Mouse (Mus musculus): Measurements from ENCODE around the gene Stambpl1. TPM values are rescaled to one million over a fixed set of nuclear protein-coding genes. Genes with fewer than 3 reads are reported as not detected.

The Stambpl1 gene
- polyA plus RNA-seq, 1 experiment from 2014 or later = 7.5 TPM

DNA sequence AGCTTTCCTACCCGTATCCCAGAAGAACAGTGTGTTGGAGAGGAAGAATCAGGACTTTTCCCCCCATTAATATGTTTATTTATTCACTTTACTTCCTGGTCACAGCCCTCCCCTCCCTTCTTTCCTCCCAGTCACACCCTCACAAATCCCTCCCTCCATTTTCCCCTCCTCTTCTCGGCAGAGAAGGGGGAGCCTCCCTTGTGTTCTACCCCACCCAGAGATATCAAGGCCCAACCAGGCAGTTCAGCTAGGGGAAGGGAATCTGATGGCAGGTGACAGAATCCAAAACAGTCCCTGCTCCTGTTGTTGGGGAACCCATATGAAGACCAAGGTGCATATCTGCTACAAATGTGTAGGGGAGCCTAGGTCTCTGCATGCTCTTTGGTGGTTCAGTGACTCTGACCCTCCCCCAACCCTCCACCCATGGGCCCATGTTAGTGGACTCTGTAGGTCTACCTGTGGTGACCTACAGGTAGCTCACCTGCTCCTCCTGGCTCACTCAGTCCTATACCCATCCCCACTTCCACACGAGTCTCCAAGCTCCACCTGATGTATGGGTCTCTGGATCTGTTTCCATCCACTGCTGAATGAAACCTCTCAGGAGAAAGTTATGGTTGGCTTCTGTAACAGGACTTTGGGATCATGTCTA is 28.8 kb downstream of the Stambpl1 start:
- Histone ChIP-seq H3K4me1 (0 out of 2 replicates have a peak, but pooled peaks cover 5% of the 10 kb centered on the region), H3K9me3 (no peaks in the 10 kb centered on the region), H3K27ac (replicated peaks) (no peak overlapping the region), H3K4me2 (replicated peaks) (no peak overlapping the region), H3K27me3 (no peaks in the 10 kb centered on the region), H3K4me3 (no peak overlapping the region), H3K9ac (replicated peaks) (no peak overlapping the region), H3K36me3 (no peaks in the 10 kb centered on the region)
- ATAC-seq (replicated peaks) = no peak
- 78% methylated on average over 3 of the region's 3 CpGs for WGBS

DNA sequence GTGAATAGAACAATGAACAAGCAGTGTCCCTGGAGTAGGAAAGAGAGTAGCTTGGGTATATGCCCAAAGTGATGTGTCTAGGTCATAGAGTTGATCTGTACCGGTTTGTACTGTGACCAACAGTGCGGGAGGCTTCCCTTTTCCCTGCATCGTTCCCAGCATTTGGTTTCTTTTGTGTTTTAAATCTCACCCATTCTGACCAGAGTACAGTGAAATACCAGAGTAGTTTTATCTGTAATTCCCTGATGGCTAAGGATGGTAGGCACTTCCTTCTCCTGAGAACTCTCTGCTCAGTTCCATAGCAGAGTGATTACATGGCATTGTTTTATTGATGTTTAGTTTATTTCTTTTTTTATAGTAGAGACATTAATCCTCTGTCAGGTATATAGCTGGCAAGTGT is 30.8 kb downstream of the Stambpl1 start:
- Histone ChIP-seq H3K9ac (replicated peaks) (no peak overlapping the region), H3K27me3 (no peaks in the 10 kb centered on the region), H3K27ac (replicated peaks) (no peak overlapping the region), H3K4me3 (no peak overlapping the region), H3K4me2 (replicated peaks) (no peak overlapping the region), H3K4me1 (no peaks in the 10 kb centered on the region), H3K36me3 (no peaks in the 10 kb centered on the region), H3K9me3 (no peaks in the 10 kb centered on the region)
- no peak for ATAC-seq (replicated peaks)
- 81% methylated on average over 3 of the region's 3 CpGs for WGBS

DNA sequence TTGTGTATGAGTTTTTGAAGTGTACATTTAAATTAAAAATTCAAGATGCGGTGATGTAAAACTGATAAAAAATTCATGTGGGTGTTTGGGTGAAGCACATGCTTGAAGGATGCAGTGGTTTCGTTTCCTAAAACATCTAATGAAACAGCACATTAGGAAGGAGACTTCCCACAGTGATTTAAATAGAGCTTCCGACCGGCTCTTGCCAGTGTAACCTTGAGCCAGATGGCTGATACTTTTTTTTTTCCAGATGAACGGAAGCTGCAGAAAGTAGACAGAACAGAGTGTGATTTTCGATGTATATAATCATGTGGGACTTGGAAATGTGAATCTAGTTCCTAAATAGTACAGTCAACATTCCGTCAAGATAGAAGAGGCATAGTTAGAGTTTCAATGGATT is 39.6 kb downstream of the Stambpl1 start:
- H3K4me2 ChIP-seq (replicated peaks) = no peak overlapping the region
- 62% methylated on average over 7 of the region's 7 CpGs for WGBS
- no peaks in the 10 kb centered on the region for H3K36me3 ChIP-seq
- H3K9ac ChIP-seq (replicated peaks) = no peak overlapping the region
- H3K27ac ChIP-seq (replicated peaks) = no peak overlapping the region
- no peaks in the 10 kb centered on the region for H3K4me1 ChIP-seq
- no peak overlapping the region for H3K4me3 ChIP-seq
- H3K27me3 ChIP-seq = no peaks in the 10 kb centered on the region
- no peak for ATAC-seq (replicated peaks)
- no peaks in the 10 kb centered on the region for H3K9me3 ChIP-seq

DNA sequence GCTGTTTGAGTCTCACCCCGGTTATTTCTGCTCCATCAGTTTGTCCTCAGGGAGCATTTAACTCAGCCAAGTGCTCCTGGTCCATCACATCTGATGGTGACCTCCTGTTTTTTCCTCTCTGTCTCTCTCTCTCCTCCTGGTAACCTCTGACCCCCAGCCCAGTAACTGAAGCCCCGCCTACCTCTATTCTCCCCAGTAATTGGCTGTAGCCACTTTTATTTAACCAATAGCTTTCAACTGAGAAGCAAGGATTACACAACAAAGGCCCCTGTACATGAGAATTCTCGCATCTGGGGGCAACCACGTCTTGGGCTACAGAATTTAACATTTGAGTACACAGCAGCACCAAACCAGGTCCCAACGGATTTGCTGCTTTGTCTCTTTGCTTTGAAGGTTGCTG is 40.3 kb downstream of the Stambpl1 start:
- Histone ChIP-seq H3K36me3 (no peaks in the 10 kb centered on the region), H3K9me3 (no peaks in the 10 kb centered on the region), H3K4me3 (no peak overlapping the region), H3K27me3 (no peaks in the 10 kb centered on the region), H3K27ac (replicated peaks) (no peak overlapping the region), H3K4me2 (replicated peaks) (no peak overlapping the region), H3K9ac (replicated peaks) (no peak overlapping the region), H3K4me1 (no peaks in the 10 kb centered on the region)
- ATAC-seq (replicated peaks) = no peak
- WGBS = 48% methylated on average over 5 of the region's 5 CpGs

DNA sequence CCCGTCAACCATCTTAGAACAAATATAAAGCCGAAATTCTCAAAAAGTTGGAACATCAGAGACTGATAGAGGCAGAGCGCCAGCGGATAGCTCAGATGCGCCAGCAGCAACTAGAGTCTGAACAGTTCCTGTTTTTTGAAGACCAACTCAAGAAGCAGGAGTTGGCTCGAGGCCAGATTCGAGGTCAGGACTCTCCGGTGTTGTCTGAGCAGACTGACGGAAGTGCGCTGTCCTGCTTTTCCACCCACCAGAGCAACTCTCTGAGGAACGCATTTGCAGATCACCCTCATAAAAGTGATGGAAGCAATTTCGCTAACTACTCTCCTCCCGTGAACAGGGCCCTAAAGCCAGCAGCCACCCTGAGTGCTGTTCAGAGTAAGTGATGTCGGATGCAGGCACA is 41.9 kb downstream of the Stambpl1 start:
- H3K27ac ChIP-seq (replicated peaks) = no peak overlapping the region
- WGBS = 90% methylated on average over 14 of the region's 14 CpGs
- H3K4me2 ChIP-seq (replicated peaks) = no peak overlapping the region
- no peak overlapping the region for H3K4me3 ChIP-seq
- no peak for ATAC-seq (replicated peaks)
- no peaks in the 10 kb centered on the region for H3K4me1 ChIP-seq
- H3K27me3 ChIP-seq = no peaks in the 10 kb centered on the region
- H3K36me3 ChIP-seq = no peaks in the 10 kb centered on the region
- no peak overlapping the region for H3K9ac ChIP-seq (replicated peaks)
- no peaks in the 10 kb centered on the region for H3K9me3 ChIP-seq

DNA sequence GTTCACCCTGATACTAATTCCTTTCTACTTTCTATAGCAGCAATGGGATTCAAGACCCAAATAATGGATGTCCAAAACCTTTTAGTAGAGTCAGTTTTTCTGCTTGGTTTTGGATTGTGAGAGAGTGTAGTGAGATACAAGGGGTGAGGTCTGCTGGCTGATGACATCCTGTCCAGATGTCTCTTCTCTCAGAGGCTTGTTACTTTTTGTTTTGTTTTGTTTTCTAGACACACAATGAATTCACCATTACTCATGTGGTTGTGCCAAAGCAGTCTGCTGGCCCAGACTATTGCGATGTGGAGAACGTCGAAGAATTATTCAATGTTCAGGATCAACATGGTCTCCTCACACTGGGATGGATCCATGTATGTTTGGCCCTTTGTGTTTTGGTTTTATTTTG is 44.0 kb downstream of the Stambpl1 start:
- no peak for ATAC-seq (replicated peaks)
- H3K4me3 ChIP-seq = no peak overlapping the region
- no peak overlapping the region for H3K9ac ChIP-seq (replicated peaks)
- H3K36me3 ChIP-seq = no peaks in the 10 kb centered on the region
- 91% methylated on average over 3 of the region's 3 CpGs for WGBS
- no peaks in the 10 kb centered on the region for H3K4me1 ChIP-seq
- no peak overlapping the region for H3K4me2 ChIP-seq (replicated peaks)
- no peaks in the 10 kb centered on the region for H3K9me3 ChIP-seq
- no peak overlapping the region for H3K27ac ChIP-seq (replicated peaks)
- H3K27me3 ChIP-seq = no peaks in the 10 kb centered on the region

DNA sequence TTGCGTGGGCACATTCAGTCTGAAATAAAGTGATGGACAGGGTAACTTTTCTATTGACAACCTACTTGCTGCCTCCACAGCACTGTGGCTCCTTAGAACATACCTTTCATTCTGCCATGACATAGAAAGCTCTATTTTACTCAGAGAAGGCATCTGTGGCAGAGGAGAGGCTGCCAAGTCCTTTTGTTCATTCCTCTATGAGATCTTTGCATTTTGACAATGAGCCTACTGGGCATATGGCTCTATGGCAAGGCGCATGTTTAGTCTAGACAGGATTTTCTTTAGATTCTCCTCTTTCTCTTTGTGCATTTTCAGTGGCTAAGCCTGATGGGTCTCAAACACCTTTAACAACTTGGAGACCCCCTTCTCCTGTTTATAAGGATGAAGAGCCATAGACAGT is 45.7 kb downstream of the Stambpl1 start:
- Histone ChIP-seq H3K27me3 (no peaks in the 10 kb centered on the region), H3K9ac (replicated peaks) (no peak overlapping the region), H3K4me3 (no peak overlapping the region), H3K4me1 (no peaks in the 10 kb centered on the region), H3K27ac (replicated peaks) (no peak overlapping the region), H3K36me3 (no peaks in the 10 kb centered on the region), H3K4me2 (replicated peaks) (no peak overlapping the region), H3K9me3 (no peaks in the 10 kb centered on the region)
- ATAC-seq (replicated peaks) = no peak
- 76% methylated on average over 2 of the region's 2 CpGs for WGBS

DNA sequence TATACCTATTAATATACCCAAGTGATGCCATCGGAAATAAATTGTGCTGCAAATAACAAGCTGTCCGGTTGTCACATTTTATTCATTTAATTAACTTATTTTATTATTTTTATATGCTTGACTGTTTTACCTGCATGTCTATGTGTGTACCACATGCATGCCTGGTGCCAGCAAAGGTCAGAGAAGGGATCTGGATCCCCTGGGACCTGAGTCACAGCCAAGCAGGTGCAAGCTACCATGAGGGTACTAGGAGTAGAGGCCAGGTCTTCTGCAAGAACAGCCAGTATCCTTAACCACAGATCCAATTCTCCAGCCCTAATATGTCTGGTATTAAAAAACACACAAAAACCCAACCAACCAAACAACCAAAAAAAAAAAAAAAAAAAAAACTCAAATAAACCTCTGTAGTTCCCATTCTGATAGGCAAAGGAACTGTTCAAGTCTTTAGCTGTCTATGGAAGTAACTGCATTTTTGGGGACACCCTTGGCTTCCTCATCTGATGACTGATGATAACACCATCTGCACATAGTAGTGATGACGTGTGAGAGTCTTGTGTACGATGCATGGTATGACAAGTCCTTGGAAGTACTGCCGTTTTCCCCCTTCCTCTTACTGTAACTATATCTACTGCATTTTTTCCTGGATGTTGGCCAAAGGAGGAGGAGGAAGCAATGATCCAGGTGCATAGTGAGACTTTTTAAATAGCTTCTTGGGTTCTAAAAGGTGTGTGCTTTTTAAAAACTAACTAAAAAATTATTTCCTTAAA is 48.4 kb downstream of the Stambpl1 start:
- Histone ChIP-seq H3K9ac (replicated peaks) (no peak overlapping the region), H3K36me3 (no peaks in the 10 kb centered on the region), H3K4me1 (no peaks in the 10 kb centered on the region), H3K9me3 (no peaks in the 10 kb centered on the region), H3K27ac (replicated peaks) (no peak overlapping the region), H3K4me2 (replicated peaks) (no peak overlapping the region), H3K4me3 (no peak overlapping the region), H3K27me3 (no peaks in the 10 kb centered on the region)
- WGBS = 89% methylated on average over 5 of the region's 5 CpGs
- ATAC-seq (replicated peaks) = no peak

DNA sequence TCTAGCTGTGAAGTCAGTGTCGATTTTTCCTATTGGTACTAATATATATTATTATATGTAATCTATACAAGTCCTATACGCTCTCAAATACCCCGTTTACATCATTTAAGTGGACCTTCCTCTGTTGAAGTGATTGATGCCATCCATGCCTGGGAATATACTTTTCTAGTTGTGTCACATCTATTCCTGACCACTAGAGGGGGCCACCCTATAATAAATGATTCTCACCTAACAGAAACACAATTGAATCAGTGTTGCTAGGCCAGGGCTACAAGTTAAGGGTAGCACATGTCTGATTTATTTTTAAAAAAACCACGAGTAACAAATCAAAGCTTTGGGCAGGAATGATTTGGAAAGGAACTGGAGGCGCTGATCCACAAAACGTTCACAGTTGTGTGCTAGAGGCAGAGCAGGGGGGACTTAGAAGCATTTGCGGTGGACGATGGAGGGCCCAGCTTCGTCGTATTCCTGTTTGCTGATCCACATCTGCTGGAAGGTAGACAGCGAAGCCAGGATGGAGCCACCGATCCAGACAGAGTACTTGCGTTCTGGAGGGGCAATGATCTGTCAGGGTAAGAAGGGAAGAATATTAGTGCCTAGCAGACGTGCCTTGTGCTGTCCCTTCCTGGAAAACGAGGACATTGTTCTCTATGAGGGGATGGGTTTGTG is 49.4 kb downstream of the Stambpl1 start:
- no peaks in the 10 kb centered on the region for H3K27me3 ChIP-seq
- H3K36me3 ChIP-seq = no peaks in the 10 kb centered on the region
- no peak overlapping the region for H3K4me2 ChIP-seq (replicated peaks)
- WGBS = 67% methylated on average over 15 of the region's 15 CpGs
- 0 out of 2 replicates have a peak, but pooled peaks have one; percentile 3 for ATAC-seq (replicated peaks)
- no peak overlapping the region for H3K27ac ChIP-seq (replicated peaks)
- no peak overlapping the region for H3K9ac ChIP-seq (replicated peaks)
- no peak overlapping the region for H3K4me3 ChIP-seq
- no peaks in the 10 kb centered on the region for H3K4me1 ChIP-seq
- no peaks in the 10 kb centered on the region for H3K9me3 ChIP-seq

DNA sequence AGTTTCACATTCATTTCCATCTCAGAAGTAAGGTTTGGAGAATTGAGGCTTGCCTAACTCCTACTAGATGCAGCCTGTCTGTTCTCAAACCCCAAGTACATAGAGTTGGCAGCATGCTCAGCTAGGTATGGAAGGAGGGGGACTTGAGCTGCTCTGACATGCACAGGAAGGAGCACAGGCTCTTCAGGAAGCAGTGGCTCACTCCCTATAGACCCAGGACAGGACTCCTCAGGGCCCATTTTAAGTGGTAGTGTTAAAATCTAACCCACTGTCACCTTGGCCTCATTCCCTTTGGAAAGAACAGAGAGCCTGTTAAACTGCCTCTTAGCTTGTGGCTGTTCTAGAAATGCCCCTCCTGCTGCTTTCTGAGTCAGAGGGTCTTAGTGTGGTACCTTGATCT is 50.9 kb downstream of the Stambpl1 start:
- Histone ChIP-seq H3K4me2 (replicated peaks) (no peak overlapping the region), H3K27me3 (no peaks in the 10 kb centered on the region), H3K36me3 (no peaks in the 10 kb centered on the region), H3K4me1 (no peaks in the 10 kb centered on the region), H3K4me3 (no peak overlapping the region), H3K9ac (replicated peaks) (no peak overlapping the region), H3K27ac (replicated peaks) (no peak overlapping the region), H3K9me3 (no peaks in the 10 kb centered on the region)
- no peak for ATAC-seq (replicated peaks)

DNA sequence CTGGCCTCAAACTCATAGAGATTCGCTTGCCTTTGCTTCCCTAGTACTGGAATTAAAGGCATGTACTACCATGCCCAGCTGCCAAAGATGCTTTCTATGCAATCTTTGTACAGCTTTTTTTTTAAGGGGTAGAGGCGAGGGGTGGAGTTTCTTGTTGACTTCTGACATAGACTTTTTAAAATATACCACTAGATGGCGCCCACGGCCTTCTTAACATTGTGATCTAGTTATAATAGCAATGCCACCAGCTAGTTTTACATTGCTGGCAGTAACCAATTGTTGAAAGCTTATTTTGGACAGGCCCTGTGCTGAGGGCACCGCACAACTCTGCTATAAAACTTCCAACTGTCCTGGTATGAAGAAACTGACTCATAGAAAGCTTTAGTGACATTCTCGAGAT is 52.0 kb downstream of the Stambpl1 start:
- no peaks in the 10 kb centered on the region for H3K9me3 ChIP-seq
- H3K4me2 ChIP-seq (replicated peaks) = no peak overlapping the region
- peak; percentile 34 for ATAC-seq (replicated peaks)
- 21% methylated on average over 6 of the region's 6 CpGs for WGBS
- H3K27ac ChIP-seq (replicated peaks) = no peak overlapping the region
- no peaks in the 10 kb centered on the region for H3K36me3 ChIP-seq
- no peak overlapping the region for H3K9ac ChIP-seq (replicated peaks)
- H3K4me1 ChIP-seq = no peaks in the 10 kb centered on the region
- no peak overlapping the region for H3K4me3 ChIP-seq
- no peaks in the 10 kb centered on the region for H3K27me3 ChIP-seq

DNA sequence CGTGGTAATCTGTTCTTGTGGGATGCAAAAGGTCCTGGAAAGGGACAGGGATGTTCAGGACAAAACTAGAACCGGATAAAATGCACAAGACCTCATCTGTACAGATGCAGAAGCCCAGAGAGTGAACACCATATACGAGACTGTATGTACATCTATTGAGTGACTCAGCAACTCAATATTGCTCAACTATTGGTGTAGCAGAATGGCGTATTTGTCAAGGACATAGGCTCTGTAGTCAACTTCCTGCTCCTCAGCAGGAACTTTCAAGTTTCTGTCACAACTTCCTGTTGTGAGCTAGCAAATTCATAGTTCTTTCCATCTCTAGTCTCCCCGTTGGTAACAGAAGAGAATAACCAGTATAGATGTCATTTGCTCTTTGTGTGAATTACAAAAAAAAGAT is 56.5 kb downstream of the Stambpl1 start:
- H3K4me1 ChIP-seq = no peaks in the 10 kb centered on the region
- no peak overlapping the region for H3K4me2 ChIP-seq (replicated peaks)
- H3K36me3 ChIP-seq = no peaks in the 10 kb centered on the region
- H3K27ac ChIP-seq (replicated peaks) = no peak overlapping the region
- no peaks in the 10 kb centered on the region for H3K9me3 ChIP-seq
- H3K4me3 ChIP-seq = no peak overlapping the region
- ATAC-seq (replicated peaks) = no peak
- no peak overlapping the region for H3K9ac ChIP-seq (replicated peaks)
- H3K27me3 ChIP-seq = no peaks in the 10 kb centered on the region
- 81% methylated on average over 5 of the region's 5 CpGs for WGBS
